ENCODE assay signal across 27 mouse cellular contexts in the genomic region with DNA sequence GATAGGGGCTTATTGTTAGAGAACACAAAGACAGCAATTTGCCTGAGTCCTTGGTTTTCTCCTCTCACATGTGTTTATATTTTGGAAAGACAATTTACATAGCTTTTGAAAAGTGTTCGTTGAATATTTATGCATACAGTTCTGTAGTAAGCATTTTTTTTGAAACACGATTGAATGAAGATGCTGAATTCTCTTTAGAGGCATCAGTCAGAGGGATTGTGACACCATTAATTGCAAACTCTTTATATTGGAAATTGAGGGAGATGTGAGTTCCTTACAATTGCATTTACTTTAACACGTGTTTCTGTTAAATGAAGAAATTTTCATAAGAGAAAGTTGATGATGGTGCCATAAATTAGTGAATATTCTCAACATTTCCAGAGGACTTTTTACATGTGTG.
"Had no signal": no experiment of that assay in that cellular context is flagged by ENCODE, and none has a peak within 500 bp of the region (broad histone marks: within the 10 kb centered on the region; RNA-seq: fewer than 3 reads in every experiment).

No protein-coding gene starts in this region.

- H3K27ac ChIP-seq: embryonic facial prominence, embryonic 10.5 days; embryonic facial prominence, embryonic 12.5 days; embryonic facial prominence, embryonic 13.5 days; embryonic facial prominence, embryonic 15.5 days; forebrain, embryonic 10.5 days; forebrain, embryonic 12.5 days; forebrain, embryonic 13.5 days; forebrain, embryonic 15.5 days; gastrocnemius, adult 2 months; heart, adult 2 months; heart, embryonic 10.5 days had no signal

- DNase-seq: cerebellum, adult 8-10 months; cerebellum, adult 9-10 months; cerebellum, adult 9-11 months; cerebellum, postnatal 10 days; cerebellum, postnatal 14 days; cerebellum, postnatal 25 days; cerebellum, postnatal 36 days; embryo, embryonic 11 days; gastrocnemius, adult 2 months; gastrocnemius, postnatal 10 days; gastrocnemius, postnatal 14 days; gastrocnemius, postnatal 25 days; gastrocnemius, postnatal 36 days; heart, adult 11 months; heart, adult 18-20 months; heart, adult 2 months had no signal

- H3K4me3 ChIP-seq: embryonic facial prominence, embryonic 10.5 days; embryonic facial prominence, embryonic 12.5 days; embryonic facial prominence, embryonic 13.5 days; embryonic facial prominence, embryonic 15.5 days; erythroblast, embryonic 14.5 days; forebrain, embryonic 10.5 days; forebrain, embryonic 12.5 days; forebrain, embryonic 13.5 days; forebrain, embryonic 15.5 days; gastrocnemius, adult 2 months; heart, adult 2 months; heart, embryonic 10.5 days had no signal

- H3K9me3 ChIP-seq: embryonic facial prominence, embryonic 10.5 days; embryonic facial prominence, embryonic 12.5 days; embryonic facial prominence, embryonic 13.5 days; embryonic facial prominence, embryonic 15.5 days; forebrain, embryonic 10.5 days; forebrain, embryonic 12.5 days; forebrain, embryonic 13.5 days; forebrain, embryonic 15.5 days; heart, embryonic 10.5 days had no signal

- H3K4me1 ChIP-seq: embryonic facial prominence, embryonic 10.5 days; embryonic facial prominence, embryonic 12.5 days; embryonic facial prominence, embryonic 13.5 days; embryonic facial prominence, embryonic 15.5 days; forebrain, embryonic 10.5 days; forebrain, embryonic 12.5 days; forebrain, embryonic 13.5 days; forebrain, embryonic 15.5 days; heart, embryonic 10.5 days had no signal

- ATAC-seq: forebrain, embryonic 13.5 days; forebrain, embryonic 15.5 days had no signal

- H3K9ac ChIP-seq: embryonic facial prominence, embryonic 12.5 days; embryonic facial prominence, embryonic 13.5 days; embryonic facial prominence, embryonic 15.5 days; forebrain, embryonic 12.5 days; forebrain, embryonic 13.5 days; forebrain, embryonic 15.5 days had no signal

- H3K36me3 ChIP-seq: embryonic facial prominence, embryonic 10.5 days; embryonic facial prominence, embryonic 12.5 days; embryonic facial prominence, embryonic 13.5 days; embryonic facial prominence, embryonic 15.5 days; forebrain, embryonic 10.5 days; forebrain, embryonic 12.5 days; forebrain, embryonic 15.5 days; heart, embryonic 10.5 days had no signal

- H3K27me3 ChIP-seq: embryonic facial prominence, embryonic 12.5 days; embryonic facial prominence, embryonic 13.5 days; embryonic facial prominence, embryonic 15.5 days; forebrain, embryonic 12.5 days; forebrain, embryonic 13.5 days; forebrain, embryonic 15.5 days had no signal

- H3K4me2 ChIP-seq: embryonic facial prominence, embryonic 12.5 days; embryonic facial prominence, embryonic 13.5 days; embryonic facial prominence, embryonic 15.5 days; forebrain, embryonic 12.5 days; forebrain, embryonic 13.5 days; forebrain, embryonic 15.5 days; heart, embryonic 11.5 days had no signal
